Mouse (Mus musculus): Measurements from ENCODE around the gene Tedc2.

- TF ChIP-seq HCFC1 (IDR thresholded peaks at IDR 0.05; ENCODE audit: low read depth, low read length) (no peak), ZMIZ1 (IDR thresholded peaks at IDR 0.05; ENCODE audit: low read depth, low read length) (no peak), CTCF (conservative IDR thresholded peaks at IDR 0.05 in 1 of 2, IDR thresholded peaks at IDR 0.05 in 1 of 2; ENCODE audit: low read depth in 2 of 2, low read length in 2 of 2) (no peak)
Observed at GRCm38 (mm10) chr17:24193268-24193667, 27.4 kb downstream of the Tedc2 start.

Measured in CH12.LX (cell line).